Comparison of ENCODE assay signal across 8 mouse cellular contexts in the genomic region with DNA sequence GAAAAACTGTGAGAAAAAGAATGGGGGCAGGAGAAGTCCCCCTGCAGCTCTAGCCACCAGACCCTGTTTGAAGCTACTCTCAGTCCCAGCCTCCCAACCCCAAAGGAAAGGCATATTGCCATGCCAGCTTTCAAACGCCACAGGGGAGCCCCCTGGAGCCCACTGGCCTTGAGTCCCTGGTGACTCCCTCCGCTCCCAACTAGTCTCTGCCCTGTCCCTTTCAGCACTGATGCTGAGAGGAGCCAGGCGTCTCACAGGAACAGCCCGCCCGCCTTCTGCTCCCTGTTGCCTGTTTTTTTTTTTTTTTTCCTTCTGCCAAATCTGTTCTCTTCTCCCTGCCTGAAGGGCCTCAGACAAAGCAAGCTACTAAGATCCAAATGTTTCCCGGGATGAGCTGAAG. TPM values are rescaled to one million over a fixed set of nuclear protein-coding genes. Genes with fewer than 3 reads are reported as not detected.
DNase-seq lines count a peak whose midpoint lies in the region; ATAC-seq and TF ChIP-seq lines count a peak whose summit lies in the region.

No protein-coding gene starts in this region.

- H3K36me3 ChIP-seq in stomach, postnatal 0 days (ENCODE audit: control insufficient read depth, insufficient read depth, low read length), result no peaks in the 10 kb centered on the region; the same call in 1 of the 2 replicates
- H3K36me3 ChIP-seq in liver, embryonic 11.5 days (ENCODE audit: control insufficient read depth, insufficient read depth, low read length), result no peaks in the 10 kb centered on the region

- DNase-seq in cerebellum, postnatal 4 days (ENCODE audit: low spot score in 2 of 2), result no peak
- peak; percentile 52 for DNase-seq in testis, postnatal 10 days (ENCODE audit: low spot score)
- DNase-seq in testis, postnatal 14 days (ENCODE audit: low spot score), result no peak
- DNase-seq in layer of hippocampus, postnatal 10 days (ENCODE audit: low spot score in 2 of 2), result peak; percentile 56 to 66
- DNase-seq in stomach, postnatal 0 days (ENCODE audit: low spot score), result no peak
- DNase-seq in liver, embryonic 11.5 days (ENCODE audit: low spot score), result no peak

- H3K4me2 ChIP-seq in stomach, postnatal 0 days (replicated peaks; ENCODE audit: low read depth), result no peak overlapping the region
- no peak overlapping the region for H3K4me2 ChIP-seq in liver, embryonic 11.5 days

- H3K27me3 ChIP-seq in stomach, postnatal 0 days (ENCODE audit: control insufficient read depth, insufficient read depth, low read length), result no peaks in the 10 kb centered on the region
- peaks cover 2% of the 10 kb centered on the region; the same call in 1 of the 2 replicates for H3K27me3 ChIP-seq in liver, embryonic 11.5 days (replicated peaks; ENCODE audit: control insufficient read depth, insufficient read depth, low read length)

- TF ChIP-seq EP300 in stomach, postnatal 0 days (optimal IDR thresholded peaks at IDR 0.05), result no peak

- H3K9me3 ChIP-seq in stomach, postnatal 0 days (ENCODE audit: control insufficient read depth, low read length), result no peaks in the 10 kb centered on the region
- no peaks in the 10 kb centered on the region for H3K9me3 ChIP-seq in liver, embryonic 11.5 days (ENCODE audit: control insufficient read depth, low read length)

- H3K4me3 ChIP-seq in stomach, postnatal 0 days (ENCODE audit: low read depth, low read length), result no peak overlapping the region
- H3K4me3 ChIP-seq in liver, embryonic 11.5 days (ENCODE audit: low read depth, low read length), result no peak overlapping the region

- no peak overlapping the region for H3K9ac ChIP-seq in stomach, postnatal 0 days (ENCODE audit: low read length)
- no peak overlapping the region for H3K9ac ChIP-seq in liver, embryonic 11.5 days (ENCODE audit: low read depth, low read length)

- TF ChIP-seq CTCF in stomach, postnatal 0 days (IDR thresholded peaks at IDR 0.05; ENCODE audit: low read depth), result no peak

- H3K4me1 ChIP-seq in stomach, postnatal 0 days (replicated peaks; ENCODE audit: control insufficient read depth, insufficient read depth), result peaks cover 9% of the 10 kb centered on the region; the same call in 1 of the 2 replicates
- peaks cover 8% of the 10 kb centered on the region for H3K4me1 ChIP-seq in liver, embryonic 11.5 days (replicated peaks; ENCODE audit: control insufficient read depth, insufficient read depth, low read length)

- 35% methylated on average over 6 of the region's 6 CpGs for WGBS in stomach, postnatal 0 days
- 41% methylated on average over 6 of the region's 6 CpGs for WGBS in liver, embryonic 11.5 days

- ATAC-seq in cerebellum, adult (ENCODE audit: insufficient number of reproducible peaks, low FRiP score, low TSS enrichment), result 0 out of 2 replicates have a peak, but pooled peaks have one; percentile 47
- no peak for ATAC-seq in stomach, postnatal 0 days (ENCODE audit: low FRiP score, low TSS enrichment)
- ATAC-seq in liver, embryonic 11.5 days (replicated peaks; ENCODE audit: low FRiP score), result no peak
- no peak for ATAC-seq in inflammation-experienced regulatory T-cells, adult 6 months

- H3K27ac ChIP-seq in stomach, postnatal 0 days (replicated peaks), result peak overlapping the region; percentile 36; the same call in 1 of the 2 replicates
- no peak overlapping the region for H3K27ac ChIP-seq in liver, embryonic 11.5 days (ENCODE audit: low read depth, low read length)

RNA-seq across cellular contexts. Expression of a gene that starts 10.2 kb away (rescaled TPM):
- 10 to 100 TPM; 17.9 to 18.5 TPM for total RNA-seq in layer of hippocampus, postnatal 10 days (2021)
- 55.5 and 58.6 TPM in 2 replicates for polyA plus RNA-seq in stomach, postnatal 0 days (2015; fragmentation: Nextera tagmentation; extraction: Ambion mirVana)
- polyA plus RNA-seq in liver, embryonic 11.5 days (2014; fragmentation: Nextera tagmentation; extraction: Ambion mirVana), result 13.1 and 13.2 TPM in 2 replicates
- polyA plus RNA-seq in inflammation-experienced regulatory T-cells, adult 6 months (2017; shearing (Covaris generic)), result 1 to 10 TPM in 1 of 3 experiments, under 1 TPM in 2; 0.49 to 1.1 (median 0.50) TPM

RNA-seq across cellular contexts. Expression of a gene that starts 30.8 kb away (rescaled TPM):
- 1 to 10 TPM; 6.7 to 7.6 TPM for total RNA-seq in layer of hippocampus, postnatal 10 days (2021)
- polyA plus RNA-seq in stomach, postnatal 0 days (2015; fragmentation: Nextera tagmentation; extraction: Ambion mirVana), result 2.1 and 2.5 TPM in 2 replicates
- 20.6 and 21.5 TPM in 2 replicates for polyA plus RNA-seq in liver, embryonic 11.5 days (2014; fragmentation: Nextera tagmentation; extraction: Ambion mirVana)
- 1 to 10 TPM in 1 of 3 experiments, not detected in 2; 1.1 TPM for polyA plus RNA-seq in inflammation-experienced regulatory T-cells, adult 6 months (2017; shearing (Covaris generic))

RNA-seq across cellular contexts. Expression of a gene that starts 41.3 kb away (rescaled TPM):
- 10 to 100 TPM; 17.2 to 19.9 TPM for total RNA-seq in layer of hippocampus, postnatal 10 days (2021)
- polyA plus RNA-seq in stomach, postnatal 0 days (2015; fragmentation: Nextera tagmentation; extraction: Ambion mirVana), result 28.4 and 30.2 TPM in 2 replicates
- 24.3 and 25.7 TPM in 2 replicates for polyA plus RNA-seq in liver, embryonic 11.5 days (2014; fragmentation: Nextera tagmentation; extraction: Ambion mirVana)
- polyA plus RNA-seq in inflammation-experienced regulatory T-cells, adult 6 months (2017; shearing (Covaris generic)), result not detected

Comparison
In these comparisons a context has a peak if more than half of its experiments do, and no peak if none do; other contexts are left out.
1. DNase-seq: peak in testis, postnatal 10 days (single experiment) and layer of hippocampus, postnatal 10 days (2 of 2); none in cerebellum, postnatal 4 days (0 of 2), testis, postnatal 14 days (single experiment), stomach, postnatal 0 days (single experiment) and liver, embryonic 11.5 days (single experiment).
2. RNA of a gene that starts 41.3 kb away (polyA plus RNA-seq): 28.4 to 30.2 TPM in stomach, postnatal 0 days and 24.3 to 25.7 TPM in liver, embryonic 11.5 days; not detected in inflammation-experienced regulatory T-cells, adult 6 months; every median in the first group is over 10 times any median in the second.